Mouse (Mus musculus) hindbrain, embryonic 16.5 days (tissue): ENCODE measurements around the gene Naa35. TPM values are rescaled to one million over a fixed set of nuclear protein-coding genes. Genes with fewer than 3 reads are reported as not detected.
A peak's percentile ranks its signal among the peaks of the same experiment; 100 is the strongest.

Experiments
- ATAC-seq: fragments of 200-750 bp; cut with Nextera tagmentation; 2 replicates; pipeline ENCODE4 v1.8.0; 2017; ENCODE audit warnings: moderate TSS enrichment, moderate library complexity
- H3K27ac ChIP-seq: fragments of 300-500 bp; sonication (generic); 2 replicates; pipeline ENCODE4 v1.5.1; 2014; ENCODE audit warnings: low read depth, mild to moderate bottlenecking, control low read depth, low read length, moderate library complexity
- H3K27me3 ChIP-seq: fragments of 300-500 bp; sonication (generic); replicated peaks from 2 replicates; pipeline ENCODE4 v1.6.1; 2014; ENCODE audit warnings: low read length; ENCODE audit not compliant: control insufficient read depth, insufficient read depth
- H3K36me3 ChIP-seq: fragments of 300-500 bp; sonication (generic); 2 replicates; pipeline ENCODE4 v1.6.1; 2014; ENCODE audit warnings: mild to moderate bottlenecking, low read length, moderate library complexity, mixed read lengths; ENCODE audit not compliant: control insufficient read depth, insufficient read depth
- H3K4me1 ChIP-seq: fragments of 300-500 bp; sonication (generic); 2 replicates; pipeline ENCODE4 v1.6.1; 2014; ENCODE audit warnings: low read depth, low read length; ENCODE audit not compliant: control insufficient read depth, insufficient read depth
- H3K4me2 ChIP-seq: fragments of 300-500 bp; sonication (generic); 2 replicates; pipeline ENCODE4 v1.6.1; 2014; ENCODE audit warnings: mild to moderate bottlenecking, low read length, control low read depth, moderate library complexity
- H3K4me3 ChIP-seq: fragments of 300-500 bp; sonication (generic); 2 replicates; pipeline ENCODE4 v1.5.1; 2014; ENCODE audit warnings: mild to moderate bottlenecking, low read length, control low read depth, moderate library complexity
- H3K9ac ChIP-seq: fragments of 300-500 bp; sonication (generic); 2 replicates; pipeline ENCODE4 v1.6.1; 2014; ENCODE audit warnings: low read depth, mild to moderate bottlenecking, control low read depth, low read length, moderate library complexity
- H3K9me3 ChIP-seq: fragments of 300-500 bp; sonication (generic); 2 replicates; pipeline ENCODE4 v1.6.1; 2014; ENCODE audit warnings: mild to moderate bottlenecking, low read length, moderate library complexity; ENCODE audit not compliant: control insufficient read depth
- WGBS: fragments of 180-500 bp; shearing (Covaris S2); extraction: QIAGEN DNeasy Blood & Tissue Kit; methylation state at CpG from one replicate; pipeline ENCODE4 v1.1.7; 2014; 5-methylcytosine and 5-hydroxymethylcytosine counted together
- polyA plus RNA-seq: library from polyadenylated mRNA; unstranded; fragments of >200 nt; fragmentation: Nextera tagmentation; extraction: Ambion mirVana; gene quantifications from 2 replicates; pipeline ENCODE4 v1.2.1, GENCODE M21; 2015

Gene Naa35
- polyA plus RNA-seq, 1 experiment from 2014 or later: 118 TPM

DNA sequence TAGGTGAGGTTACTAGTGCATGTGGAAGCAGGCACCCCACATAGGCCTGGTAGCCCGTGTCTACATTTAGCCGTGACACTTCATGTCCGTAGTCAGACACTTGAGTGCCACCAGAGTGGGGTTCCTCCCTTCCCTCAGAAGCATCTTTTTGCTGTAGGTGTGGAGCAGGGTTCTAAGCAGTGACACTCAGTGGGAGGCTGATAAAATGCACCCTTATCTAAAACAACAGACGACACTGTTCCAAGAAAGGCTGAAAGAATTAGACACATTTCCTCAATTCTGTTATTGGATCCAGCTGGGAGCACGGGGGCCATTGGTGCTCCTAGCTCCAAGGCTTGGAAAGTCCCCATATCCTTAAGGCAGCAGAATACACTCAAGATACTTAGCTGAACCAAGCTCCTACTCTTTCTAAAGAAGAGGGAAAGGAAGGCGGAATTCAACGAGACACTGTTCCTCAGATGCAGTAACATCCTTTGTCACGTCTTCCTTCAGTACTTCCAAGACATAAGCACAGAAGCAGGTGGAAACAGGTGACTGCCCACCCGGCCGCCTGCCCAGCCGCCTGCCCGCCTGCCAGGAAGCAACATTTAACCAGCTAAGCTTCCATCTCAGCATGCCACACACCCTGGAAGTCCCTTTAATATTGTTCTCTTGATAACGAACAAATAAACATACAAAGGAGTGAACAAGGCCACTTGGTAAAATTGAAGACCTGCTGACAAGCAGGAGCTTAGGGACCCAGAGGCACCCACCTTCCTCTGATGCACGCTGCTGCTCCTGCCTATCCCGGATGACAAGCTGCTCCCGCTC is 54.5 kb downstream of the Naa35 start:
- no peak for ATAC-seq
- WGBS: 91% methylated on average over 16 of the region's 16 CpGs
- H3K4me2 ChIP-seq: no peak overlapping the region
- no peak overlapping the region for H3K27ac ChIP-seq
- H3K27me3 ChIP-seq: no peaks in the 10 kb centered on the region
- no peak overlapping the region for H3K4me3 ChIP-seq
- H3K9me3 ChIP-seq: no peaks in the 10 kb centered on the region
- H3K9ac ChIP-seq: no peak overlapping the region
- peaks cover 13% of the 10 kb centered on the region for H3K36me3 ChIP-seq
- no peaks in the 10 kb centered on the region for H3K4me1 ChIP-seq

DNA sequence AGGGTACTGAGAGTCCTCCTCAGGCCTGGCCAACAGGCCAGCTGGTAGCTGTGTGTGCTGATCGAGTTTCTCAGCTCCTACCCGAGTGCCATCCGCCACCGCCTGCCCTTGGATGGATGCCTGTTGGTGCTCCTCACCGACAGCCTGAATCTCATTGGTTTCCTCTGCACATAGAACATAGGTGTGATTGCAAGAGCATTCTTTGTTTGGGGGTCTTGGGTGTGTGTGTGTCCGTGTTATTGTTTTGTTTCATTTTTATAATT is 55.0 kb downstream of the Naa35 start:
- no peak overlapping the region for H3K27ac ChIP-seq
- no peaks in the 10 kb centered on the region for H3K4me1 ChIP-seq
- 91% methylated on average over 6 of the region's 6 CpGs for WGBS
- no peaks in the 10 kb centered on the region for H3K27me3 ChIP-seq
- no peak overlapping the region for H3K4me3 ChIP-seq
- H3K9me3 ChIP-seq: no peaks in the 10 kb centered on the region
- H3K4me2 ChIP-seq: no peak overlapping the region
- no peak for ATAC-seq
- H3K36me3 ChIP-seq: peaks cover 13% of the 10 kb centered on the region
- no peak overlapping the region for H3K9ac ChIP-seq

DNA sequence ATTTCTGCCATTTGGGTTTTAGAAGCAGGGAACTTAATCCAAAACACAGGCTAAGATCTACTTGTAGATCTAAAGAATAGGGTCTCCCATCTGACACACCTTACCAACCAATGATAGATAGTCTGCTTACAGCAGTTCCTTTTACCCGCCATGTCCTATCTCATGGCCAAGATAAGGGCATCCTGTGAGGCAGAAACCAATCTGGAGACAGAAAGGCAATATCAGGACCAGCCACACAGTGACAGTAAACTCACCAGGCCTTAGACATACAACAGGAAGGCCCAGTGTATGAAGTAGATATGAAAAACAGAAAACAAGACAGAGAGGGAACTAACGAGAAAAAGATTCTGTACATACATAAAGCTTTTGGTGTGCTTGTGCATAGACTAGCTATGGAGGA is 57.8 kb downstream of the Naa35 start:
- 93% methylated on average over 2 of the region's 2 CpGs for whole genome bisulfite sequencing

DNA sequence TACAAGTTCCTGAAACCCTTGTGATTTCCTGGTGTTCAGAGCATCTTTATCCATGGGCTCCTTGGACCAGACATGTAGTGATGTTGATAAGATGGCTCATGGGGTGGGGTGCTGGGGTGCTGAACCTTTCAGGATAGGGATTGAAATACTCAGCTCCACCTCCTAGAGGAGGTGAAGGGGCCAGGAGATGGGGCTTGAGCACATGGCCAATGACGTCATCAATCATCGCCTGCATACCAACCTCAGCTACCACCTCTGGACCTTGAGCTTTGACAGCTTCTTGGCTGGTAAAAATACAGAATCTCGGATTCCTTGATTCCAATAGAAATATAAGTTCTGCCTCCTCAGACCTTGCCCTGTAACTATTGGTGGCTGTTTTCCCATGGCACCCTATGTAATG is 60.4 kb downstream of the Naa35 start:
- 91% methylated on average over 3 of the region's 3 CpGs for WGBS
- H3K4me1 ChIP-seq: no peaks in the 10 kb centered on the region
- H3K4me3 ChIP-seq: no peak overlapping the region
- H3K27me3 ChIP-seq: no peaks in the 10 kb centered on the region
- H3K36me3 ChIP-seq: no peaks in the 10 kb centered on the region
- H3K9me3 ChIP-seq: no peaks in the 10 kb centered on the region
- ATAC-seq: no peak
- no peak overlapping the region for H3K9ac ChIP-seq
- H3K4me2 ChIP-seq: no peak overlapping the region
- H3K27ac ChIP-seq: no peak overlapping the region

More for the DNA sequence above, 57.8 kb downstream of the Naa35 start:
- Histone ChIP-seq H3K4me3 (no peak overlapping the region), H3K27ac (no peak overlapping the region), H3K27me3 (no peaks in the 10 kb centered on the region), H3K9me3 (no peaks in the 10 kb centered on the region), H3K9ac (no peak overlapping the region), H3K4me2 (no peak overlapping the region), H3K36me3 (no peaks in the 10 kb centered on the region), H3K4me1 (no peaks in the 10 kb centered on the region)
- no peak for ATAC-seq

GRCm38 (mm10) chr13:59646674-59647244 is 61.7 kb downstream of the Naa35 start:
- H3K4me2 ChIP-seq: no peak overlapping the region
- no peaks in the 10 kb centered on the region for H3K9me3 ChIP-seq
- peak; percentile 51 for ATAC-seq
- 51% methylated on average over 11 of the region's 11 CpGs for WGBS
- no peaks in the 10 kb centered on the region for H3K36me3 ChIP-seq
- no peak overlapping the region for H3K9ac ChIP-seq
- no peaks in the 10 kb centered on the region for H3K27me3 ChIP-seq
- H3K27ac ChIP-seq: no peak overlapping the region
- no peaks in the 10 kb centered on the region for H3K4me1 ChIP-seq
- H3K4me3 ChIP-seq: no peak overlapping the region

DNA sequence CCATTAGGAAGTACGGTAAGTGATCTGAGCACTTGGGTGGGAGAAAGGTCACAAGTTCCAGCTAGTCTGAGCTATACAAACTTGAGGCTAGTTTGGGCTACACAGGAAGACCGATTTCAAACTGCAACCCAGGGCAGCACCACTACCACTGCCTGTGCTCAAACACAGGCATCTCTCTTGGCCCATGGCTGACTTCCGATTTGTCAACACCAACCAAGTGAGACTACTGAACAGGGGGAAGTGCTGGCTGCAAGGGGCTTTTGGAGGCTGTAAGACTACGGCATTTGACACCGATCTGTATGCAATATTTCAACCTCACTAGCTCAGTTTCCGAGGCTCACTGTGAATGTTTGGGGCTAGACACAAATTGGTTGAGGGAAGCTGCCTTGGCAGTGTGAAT is 62.4 kb downstream of the Naa35 start:
- H3K27ac ChIP-seq: no peak overlapping the region
- ATAC-seq: no peak
- H3K9me3 ChIP-seq: no peaks in the 10 kb centered on the region
- H3K4me2 ChIP-seq: no peak overlapping the region
- H3K4me1 ChIP-seq: peaks cover 3% of the 10 kb centered on the region
- H3K9ac ChIP-seq: no peak overlapping the region
- 90% methylated on average over 6 of the region's 6 CpGs for whole genome bisulfite sequencing
- no peaks in the 10 kb centered on the region for H3K36me3 ChIP-seq
- no peaks in the 10 kb centered on the region for H3K27me3 ChIP-seq
- H3K4me3 ChIP-seq: no peak overlapping the region

- H3K4me2 ChIP-seq: no peak overlapping the region
- no peaks in the 10 kb centered on the region for H3K36me3 ChIP-seq
- H3K9ac ChIP-seq: no peak overlapping the region
- no peaks in the 10 kb centered on the region for H3K27me3 ChIP-seq
- no peak overlapping the region for H3K4me3 ChIP-seq
- 87% methylated on average over 6 of the region's 6 CpGs for WGBS
- H3K4me1 ChIP-seq: peaks cover 10% of the 10 kb centered on the region
- no peaks in the 10 kb centered on the region for H3K9me3 ChIP-seq
- H3K27ac ChIP-seq: no peak overlapping the region
- ATAC-seq: no peak
These were observed 63.5 kb downstream of the Naa35 start for GRCm38 (mm10) chr13:59648598-59648997.

DNA sequence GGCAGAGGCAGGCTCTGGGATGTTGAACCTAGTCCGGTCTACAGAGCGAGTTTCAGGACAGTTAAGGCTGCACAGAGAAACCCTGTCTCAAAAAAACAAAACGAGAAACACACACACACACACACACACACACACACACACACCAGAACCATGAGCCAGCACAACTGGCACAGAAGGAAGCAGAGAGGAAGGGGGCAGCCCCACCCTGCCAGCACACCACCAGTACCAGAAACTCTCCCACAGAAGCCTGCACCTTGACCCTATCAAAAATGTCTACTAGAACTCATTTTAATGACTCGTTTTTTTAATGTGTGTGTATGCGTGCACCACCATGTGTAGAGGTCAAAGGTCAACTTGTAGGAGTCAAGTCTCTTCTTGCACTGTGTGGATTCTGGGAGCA is 64.7 kb downstream of the Naa35 start:
- ATAC-seq: no peak
- Histone ChIP-seq H3K27me3 (no peaks in the 10 kb centered on the region), H3K36me3 (no peaks in the 10 kb centered on the region), H3K4me2 (no peak overlapping the region), H3K9me3 (no peaks in the 10 kb centered on the region), H3K4me1 (peaks cover 10% of the 10 kb centered on the region), H3K9ac (no peak overlapping the region), H3K4me3 (no peak overlapping the region), H3K27ac (no peak overlapping the region)
- 88% methylated on average over 5 of the region's 5 CpGs for WGBS

DNA sequence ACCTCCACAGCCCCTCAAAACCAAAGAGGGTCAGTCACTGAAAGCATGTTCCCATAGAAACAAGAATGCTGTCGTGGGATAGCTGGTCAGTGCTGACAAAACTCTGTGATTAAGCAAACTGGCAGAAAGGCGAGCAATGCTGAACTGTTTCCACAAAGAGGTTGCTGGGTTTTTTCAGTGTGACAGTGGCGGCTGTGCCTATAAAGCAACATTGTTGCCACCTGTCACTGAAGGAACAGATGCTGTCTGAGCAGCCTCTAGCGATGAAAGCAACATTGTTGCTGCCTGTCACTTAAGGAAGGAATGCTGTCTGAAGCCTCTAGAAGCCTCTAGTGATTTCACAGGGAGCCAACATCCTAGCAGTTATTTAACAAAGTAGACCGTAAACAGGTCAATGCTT is 67.6 kb downstream of the Naa35 start:
- no peak overlapping the region for H3K9ac ChIP-seq
- no peak; the same call in 1 of the 2 replicates for ATAC-seq
- H3K4me1 ChIP-seq: peaks cover 14% of the 10 kb centered on the region
- H3K36me3 ChIP-seq: no peaks in the 10 kb centered on the region
- no peak overlapping the region for H3K4me3 ChIP-seq
- H3K27me3 ChIP-seq: no peaks in the 10 kb centered on the region
- H3K9me3 ChIP-seq: no peaks in the 10 kb centered on the region
- WGBS: 18% methylated on average over 5 of the region's 5 CpGs
- no peak overlapping the region; the same call in 1 of the 2 replicates for H3K27ac ChIP-seq
- H3K4me2 ChIP-seq: no peak overlapping the region
